Mouse (Mus musculus) cortical plate, adult 2 months (tissue): ENCODE results near the gene Capza1.

Experiments used
- CTCF ChIP-seq: fragments of 200-500 bp; IDR thresholded peaks from 2 replicates; pipeline ENCODE4 v1.5.1; 2011; ENCODE audit warnings: mild to moderate bottlenecking, control low read depth, low read length; ENCODE audit not compliant: insufficient read depth; ENCODE audit errors: extremely low read depth
- POLR2A ChIP-seq: fragments of 200-500 bp; IDR thresholded peaks from 2 replicates; pipeline ENCODE4 v1.6.1; 2011; ENCODE audit warnings: mild to moderate bottlenecking, low read length, control low read depth; ENCODE audit not compliant: insufficient read depth; ENCODE audit errors: extremely low read depth

DNA sequence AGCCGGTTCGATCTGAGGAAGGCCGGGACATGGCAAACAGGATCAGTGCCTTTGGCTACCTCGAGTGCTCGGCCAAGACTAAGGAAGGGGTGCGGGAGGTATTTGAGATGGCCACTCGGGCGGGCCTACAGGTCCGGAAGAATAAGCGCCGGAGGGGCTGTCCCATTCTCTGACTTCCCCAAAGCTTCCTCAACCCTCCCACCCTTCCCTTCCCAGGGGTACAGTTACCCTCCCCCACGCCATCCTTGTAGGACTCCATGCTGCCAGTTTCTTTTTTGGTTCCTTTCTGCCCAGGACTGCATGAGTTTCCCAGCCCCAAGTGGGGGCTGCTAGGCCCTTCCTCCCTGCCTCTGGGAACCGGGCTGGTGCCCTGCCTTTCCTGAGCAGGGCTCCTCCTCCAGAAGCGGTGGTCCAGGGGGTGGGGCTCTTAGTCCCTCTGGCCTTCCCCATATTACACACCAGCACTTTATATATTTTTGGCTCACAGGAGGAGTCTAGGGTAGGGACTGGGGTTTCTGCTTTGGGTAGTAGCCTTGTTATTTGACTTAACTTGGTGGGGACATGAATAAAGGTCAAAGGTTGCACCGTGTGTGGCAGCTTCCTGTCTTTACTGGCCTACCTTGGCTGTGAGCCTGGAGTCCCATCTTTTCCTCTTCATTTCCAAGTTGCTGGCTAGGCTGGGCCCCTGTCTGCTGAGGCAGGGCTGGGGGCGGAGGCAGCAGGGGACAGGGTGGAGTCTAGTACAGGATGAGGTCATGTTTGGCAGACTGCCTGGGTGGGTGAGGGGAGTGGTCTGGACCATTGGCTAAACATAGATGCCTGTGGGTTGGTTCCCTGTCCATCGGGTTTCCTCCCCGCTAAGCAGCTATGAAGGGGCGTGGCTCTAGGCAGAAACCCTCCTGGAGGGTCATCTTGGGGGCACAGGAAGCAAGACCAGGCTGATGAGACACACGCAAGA, 70.2 kb downstream of the Capza1 start:
- TF ChIP-seq POLR2A (no peak), CTCF (no peak)
